Mouse (Mus musculus): Measurements from ENCODE around the gene Ccdc194. TPM values are rescaled to one million over a fixed set of nuclear protein-coding genes. Genes with fewer than 3 reads are reported as not detected.

Ccdc194 gene
- polyA plus RNA-seq, 1 experiment from 2014 or later: 0.44 TPM

GRCm38 (mm10) chr8:71475702-71476075 is 49.8 kb downstream of the Ccdc194 start:
- Histone ChIP-seq H3K27ac (ENCODE audit: low read depth, low read length) (peak overlapping the region; percentile 85), H3K27me3 (replicated peaks; ENCODE audit: control insufficient read depth, insufficient read depth, low read length) (no peaks in the 10 kb centered on the region), H3K9me3 (ENCODE audit: control insufficient read depth, low read length) (no peaks in the 10 kb centered on the region), H3K36me3 (ENCODE audit: control insufficient read depth, insufficient read depth, low read length) (peaks cover 36% of the 10 kb centered on the region), H3K4me2 (ENCODE audit: low read length) (peak overlapping the region; percentile 89), H3K9ac (ENCODE audit: low read depth, low read length) (peak overlapping the region; percentile 24; the same call in 1 of the 2 replicates), H3K4me3 (ENCODE audit: low read length) (peak overlapping the region; percentile 54), H3K4me1 (ENCODE audit: control insufficient read depth, insufficient read depth, low read depth, low read length) (peaks cover 15% of the 10 kb centered on the region)
- WGBS: 21% methylated on average over 4 of the region's 4 CpGs
- ATAC-seq: peak; percentile 3; the same call in 1 of the 2 replicates

- Histone ChIP-seq H3K4me3 (ENCODE audit: low read length) (no peak overlapping the region), H3K27me3 (replicated peaks; ENCODE audit: control insufficient read depth, insufficient read depth, low read length) (no peaks in the 10 kb centered on the region), H3K27ac (ENCODE audit: low read depth, low read length) (peak overlapping the region; percentile 85), H3K9me3 (ENCODE audit: control insufficient read depth, low read length) (no peaks in the 10 kb centered on the region), H3K9ac (ENCODE audit: low read depth, low read length) (no peak overlapping the region; the same call in 1 of the 2 replicates), H3K4me2 (ENCODE audit: low read length) (no peak overlapping the region), H3K36me3 (ENCODE audit: control insufficient read depth, insufficient read depth, low read length) (peaks cover 30% of the 10 kb centered on the region), H3K4me1 (ENCODE audit: control insufficient read depth, insufficient read depth, low read depth, low read length) (peaks cover 22% of the 10 kb centered on the region)
- ATAC-seq: no peak
- 86% methylated on average over 25 of the region's 25 CpGs for WGBS
Observed at GRCm38 (mm10) chr8:71474785-71475701, 50.5 kb downstream of the Ccdc194 start.

DNA sequence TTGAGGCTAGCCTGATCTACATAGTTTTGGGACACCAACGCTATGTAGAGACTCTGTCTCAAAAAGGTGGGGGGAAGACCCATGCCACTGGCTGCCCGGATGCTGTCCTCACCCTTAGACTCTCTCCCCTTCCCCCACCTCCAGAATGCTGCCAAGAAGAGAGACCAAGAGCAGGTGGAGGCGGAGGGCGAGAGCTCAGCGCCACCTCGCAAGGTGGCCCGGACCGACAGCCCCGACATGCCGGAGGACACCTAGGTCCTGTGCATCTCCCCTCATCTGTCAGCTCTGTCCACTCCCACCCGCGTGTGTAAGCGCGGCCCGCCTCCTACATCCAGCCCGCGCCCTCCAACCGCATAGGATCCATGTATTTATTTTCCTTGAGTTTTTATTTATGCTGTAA is 51.2 kb downstream of the Ccdc194 start:
- Histone ChIP-seq H3K4me3 (ENCODE audit: low read length) (no peak overlapping the region), H3K4me1 (ENCODE audit: control insufficient read depth, insufficient read depth, low read depth, low read length) (peaks cover 26% of the 10 kb centered on the region), H3K27ac (ENCODE audit: low read depth, low read length) (no peak overlapping the region), H3K36me3 (ENCODE audit: control insufficient read depth, insufficient read depth, low read length) (peaks cover 26% of the 10 kb centered on the region), H3K27me3 (replicated peaks; ENCODE audit: control insufficient read depth, insufficient read depth, low read length) (no peaks in the 10 kb centered on the region), H3K9ac (ENCODE audit: low read depth, low read length) (no peak overlapping the region), H3K9me3 (ENCODE audit: control insufficient read depth, low read length) (no peaks in the 10 kb centered on the region), H3K4me2 (ENCODE audit: low read length) (no peak overlapping the region)
- 93% methylated on average over 18 of the region's 18 CpGs for WGBS
- no peak for ATAC-seq

- H3K36me3 ChIP-seq (ENCODE audit: control insufficient read depth, insufficient read depth, low read length): peaks cover 21% of the 10 kb centered on the region
- no peak for ATAC-seq
- no peaks in the 10 kb centered on the region for H3K27me3 ChIP-seq (replicated peaks; ENCODE audit: control insufficient read depth, insufficient read depth, low read length)
- H3K9me3 ChIP-seq (ENCODE audit: control insufficient read depth, low read length): no peaks in the 10 kb centered on the region
- peaks cover 26% of the 10 kb centered on the region for H3K4me1 ChIP-seq (ENCODE audit: control insufficient read depth, insufficient read depth, low read depth, low read length)
- no peak overlapping the region for H3K4me3 ChIP-seq (ENCODE audit: low read length)
- WGBS: 89% methylated on average over 8 of the region's 8 CpGs
- H3K9ac ChIP-seq (ENCODE audit: low read depth, low read length): no peak overlapping the region
- no peak overlapping the region for H3K27ac ChIP-seq (ENCODE audit: low read depth, low read length)
- H3K4me2 ChIP-seq (ENCODE audit: low read length): no peak overlapping the region
Observed at GRCm38 (mm10) chr8:71472601-71473386, 52.7 kb downstream of the Ccdc194 start.

- Histone ChIP-seq H3K4me1 (ENCODE audit: control insufficient read depth, insufficient read depth, low read depth, low read length) (peaks cover 18% of the 10 kb centered on the region), H3K27me3 (replicated peaks; ENCODE audit: control insufficient read depth, insufficient read depth, low read length) (no peaks in the 10 kb centered on the region), H3K4me3 (ENCODE audit: low read length) (no peak overlapping the region), H3K4me2 (ENCODE audit: low read length) (no peak overlapping the region), H3K9ac (ENCODE audit: low read depth, low read length) (no peak overlapping the region), H3K27ac (ENCODE audit: low read depth, low read length) (no peak overlapping the region), H3K36me3 (ENCODE audit: control insufficient read depth, insufficient read depth, low read length) (peaks cover 21% of the 10 kb centered on the region), H3K9me3 (ENCODE audit: control insufficient read depth, low read length) (no peaks in the 10 kb centered on the region)
- no peak for ATAC-seq
- 95% methylated on average over 17 of the region's 17 CpGs for WGBS
Observed at GRCm38 (mm10) chr8:71471861-71472260, 53.6 kb downstream of the Ccdc194 start.

DNA sequence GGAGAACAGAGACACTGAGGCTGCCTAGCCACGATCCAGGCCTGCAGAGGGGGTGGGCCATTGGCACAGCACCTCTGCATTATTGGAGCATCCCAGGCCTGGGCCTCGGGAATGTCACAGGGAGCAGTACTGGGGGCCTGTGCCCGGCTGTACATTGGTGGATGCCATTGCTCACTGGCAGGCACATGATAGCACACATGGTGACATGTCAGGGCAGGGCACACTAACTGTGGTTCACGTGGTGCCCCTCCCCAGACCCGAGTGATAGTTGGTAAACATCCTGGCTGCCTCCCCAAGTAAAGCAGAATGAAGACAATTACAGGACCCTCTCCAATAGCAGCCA is 54.6 kb downstream of the Ccdc194 start:
- WGBS: 91% methylated on average over 5 of the region's 5 CpGs
- H3K36me3 ChIP-seq (ENCODE audit: control insufficient read depth, insufficient read depth, low read length): peaks cover 21% of the 10 kb centered on the region

GRCm38 (mm10) chr8:71470146-71470912 is 55.2 kb downstream of the Ccdc194 start:
- no peak overlapping the region for H3K27ac ChIP-seq (ENCODE audit: low read depth, low read length)
- H3K27me3 ChIP-seq (replicated peaks; ENCODE audit: control insufficient read depth, insufficient read depth, low read length): no peaks in the 10 kb centered on the region
- peaks cover 20% of the 10 kb centered on the region for H3K36me3 ChIP-seq (ENCODE audit: control insufficient read depth, insufficient read depth, low read length)
- peak overlapping the region; percentile 66 for H3K4me3 ChIP-seq (ENCODE audit: low read length)
- H3K9me3 ChIP-seq (ENCODE audit: control insufficient read depth, low read length): no peaks in the 10 kb centered on the region
- peaks cover 17% of the 10 kb centered on the region for H3K4me1 ChIP-seq (ENCODE audit: control insufficient read depth, insufficient read depth, low read depth, low read length)
- no peak for ATAC-seq
- peak overlapping the region; percentile 69 for H3K4me2 ChIP-seq (ENCODE audit: low read length)
- H3K9ac ChIP-seq (ENCODE audit: low read depth, low read length): peak overlapping the region; percentile 72
- WGBS: 75% methylated on average over 3 of the region's 3 CpGs

More for the DNA sequence above, 54.6 kb downstream of the Ccdc194 start:
- Histone ChIP-seq H3K4me1 (ENCODE audit: control insufficient read depth, insufficient read depth, low read depth, low read length) (peaks cover 15% of the 10 kb centered on the region), H3K27ac (ENCODE audit: low read depth, low read length) (no peak overlapping the region), H3K9me3 (ENCODE audit: control insufficient read depth, low read length) (no peaks in the 10 kb centered on the region), H3K9ac (ENCODE audit: low read depth, low read length) (no peak overlapping the region), H3K4me3 (ENCODE audit: low read length) (no peak overlapping the region), H3K27me3 (replicated peaks; ENCODE audit: control insufficient read depth, insufficient read depth, low read length) (no peaks in the 10 kb centered on the region), H3K4me2 (ENCODE audit: low read length) (no peak overlapping the region)
- no peak for ATAC-seq
